Mouse (Mus musculus) ES-E14 (cell line): ENCODE results near the gene Olfr1240. TPM values are rescaled to one million over a fixed set of nuclear protein-coding genes. Genes with fewer than 3 reads are reported as not detected.

Source experiments
- DNase-seq: peaks from one replicate; pipeline ENCODE4 v3.0.0-alpha.2; 2013; ENCODE audit warnings: low read depth, low spot score
- H3K27ac ChIP-seq: 2 replicates; pipeline ENCODE4 v1.5.1; 2012; ENCODE audit warnings: low read depth, mild to moderate bottlenecking, low read length, moderate library complexity, mixed read lengths; ENCODE audit not compliant: poor library complexity, insufficient read depth, severe bottlenecking
- H3K36me3 ChIP-seq: 2 replicates; pipeline ENCODE4 v1.6.1; 2012; ENCODE audit warnings: mild to moderate bottlenecking, low read length, moderate library complexity, mixed read lengths; ENCODE audit not compliant: control insufficient read depth, poor library complexity, insufficient read depth, severe bottlenecking
- H3K4me1 ChIP-seq, 2 experiments: fragments of 150-350 bp in 1 of 2; sonication (generic) in 1 of 2; 2 replicates each; pipeline ENCODE4 v1.6.1; 2012; ENCODE audit warnings: low read length in 2 of 2, mild to moderate bottlenecking in 1 of 2, mixed read lengths in 1 of 2; ENCODE audit not compliant: control insufficient read depth in 2 of 2, insufficient read depth in 2 of 2, poor library complexity in 1 of 2
- H3K4me3 ChIP-seq, 2 experiments: fragments of 150-350 bp in 1 of 2; sonication (generic) in 1 of 2; 2 replicates each; pipeline ENCODE4 v1.5.1; 2012; ENCODE audit warnings: low read length in 2 of 2, low read depth in 1 of 2, mild to moderate bottlenecking in 1 of 2, mixed read lengths in 1 of 2; ENCODE audit not compliant: insufficient read depth in 1 of 2, poor library complexity in 1 of 2, severe bottlenecking in 1 of 2
- H3K9ac ChIP-seq: 2 replicates; pipeline ENCODE4 v1.6.1; 2012; ENCODE audit warnings: low read depth, mild to moderate bottlenecking, low read length, mixed read lengths; ENCODE audit not compliant: poor library complexity, insufficient read depth, severe bottlenecking
- H3K9me3 ChIP-seq: fragments of 150-350 bp; sonication (generic); 2 replicates; pipeline ENCODE4 v1.6.1; 2012; ENCODE audit warnings: low read depth, mild to moderate bottlenecking, low read length; ENCODE audit not compliant: control insufficient read depth, insufficient read depth
- CHD2 ChIP-seq: IDR thresholded peaks from 2 replicates; pipeline ENCODE4 v1.6.1; 2014; ENCODE audit warnings: mild to moderate bottlenecking, low read depth, low read length, inconsistent platforms
- HCFC1 ChIP-seq: IDR thresholded peaks from 2 replicates; pipeline ENCODE4 v1.6.1; 2012; ENCODE audit warnings: low read length, inconsistent platforms, borderline replicate concordance; ENCODE audit not compliant: insufficient read depth
- MAFK ChIP-seq: IDR thresholded peaks from 2 replicates; pipeline ENCODE4 v1.6.1; 2014; ENCODE audit warnings: mild to moderate bottlenecking, low read depth, low read length, inconsistent platforms; ENCODE audit not compliant: insufficient read depth
- ZC3H11A ChIP-seq: IDR thresholded peaks from 2 replicates; pipeline ENCODE4 v1.6.1; 2012; ENCODE audit warnings: low read depth, mild to moderate bottlenecking, inconsistent platforms, low read length, borderline replicate concordance
- ZNF384 ChIP-seq: IDR thresholded peaks from 2 replicates; pipeline ENCODE4 v1.6.1; 2012; ENCODE audit warnings: low read depth, low read length, inconsistent platforms
- in situ Hi-C, 2 experiments: fragments of 600-800 bp; cut with MboI; formaldehyde crosslinking; loops; one replicate each; pipeline ENCODE4 v1.15.1; 2025; ENCODE audit warnings: low sequenced_read_pairs in 2 of 2, inconsistent platforms in 1 of 2; ENCODE audit not compliant: unreplicated experiment in 2 of 2
- total RNA-seq: library from RNA; depleted of rRNA; stranded (reverse); fragments of 300-350 nt; gene quantifications from 2 replicates; pipeline ENCODE4 v1.2.3, GENCODE M21; 2012; rRNA removed

The Olfr1240 gene
- total RNA-seq, 1 experiment, result not detected

DNA sequence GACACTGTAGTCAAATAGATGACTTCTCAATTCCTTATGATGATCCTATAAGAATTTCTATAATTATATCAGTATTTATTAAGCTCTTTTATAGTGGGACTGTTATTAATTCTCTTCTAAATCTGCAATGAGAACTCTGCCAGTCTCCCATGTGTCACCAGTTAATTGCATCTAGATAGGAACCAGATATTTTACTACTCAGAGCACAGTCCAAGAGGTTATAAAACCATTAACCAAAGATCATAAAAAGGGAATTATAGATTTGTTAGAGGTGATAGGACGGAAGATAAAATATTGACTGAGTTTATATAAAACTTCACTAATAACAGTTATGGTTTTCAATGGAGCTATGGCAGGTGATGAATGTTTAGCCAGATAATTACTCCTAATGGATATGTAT lies 41.9 kb downstream of the Olfr1240 start:
- H3K4me3 ChIP-seq, result no peak overlapping the region
- H3K27ac ChIP-seq, result no peak overlapping the region
- no peaks in the 10 kb centered on the region for H3K9me3 ChIP-seq
- TF ChIP-seq CHD2, result no peak
- no peak for TF ChIP-seq ZC3H11A
- TF ChIP-seq HCFC1, result no peak
- no peak for TF ChIP-seq MAFK
- no peak for TF ChIP-seq ZNF384
- H3K36me3 ChIP-seq, result no peaks in the 10 kb centered on the region
- no peak for DNase-seq
- in situ Hi-C loops, result no loop called here
- H3K4me1 ChIP-seq, result peaks cover 0 to 3% of the 10 kb centered on the region in 2 experiments; a peak in 1 of 4 replicates
- H3K9ac ChIP-seq, result no peak overlapping the region

Other genes with a start within 250 kb of the Olfr1240 start
- not detected in 2 replicates for gene Olfr1226, start 243.0 kb downstream of the Olfr1240 start, total RNA-seq
- not detected in 2 replicates for gene Olfr1228, start 188.9 kb downstream of the Olfr1240 start, total RNA-seq
- not detected in 2 replicates for gene Olfr1229, start 155.0 kb downstream of the Olfr1240 start, total RNA-seq
- gene Olfr1230, start 145.7 kb downstream of the Olfr1240 start, total RNA-seq, result not detected in 2 replicates
- not detected in 2 replicates for gene Olfr1231, start 135.9 kb downstream of the Olfr1240 start, total RNA-seq
- not detected in 2 replicates for gene Olfr1232, start 113.3 kb downstream of the Olfr1240 start, total RNA-seq
- gene Olfr1233, start 100.6 kb downstream of the Olfr1240 start, total RNA-seq, result not detected in 2 replicates
- not detected in 2 replicates for gene Olfr1234, start 78.1 kb downstream of the Olfr1240 start, total RNA-seq
- not detected in 2 replicates for gene Olfr1238, start 33.3 kb downstream of the Olfr1240 start, total RNA-seq
- not detected in 2 replicates for gene Olfr1239, start 22.6 kb downstream of the Olfr1240 start, total RNA-seq
- gene Olfr1241, start 44.1 kb upstream of the Olfr1240 start, total RNA-seq, result not detected in 2 replicates
- not detected in 2 replicates for gene Olfr1242, start 55.3 kb upstream of the Olfr1240 start, total RNA-seq
- not detected in 2 replicates for gene Olfr1243, start 88.5 kb upstream of the Olfr1240 start, total RNA-seq
- gene Olfr1245, start 135.4 kb upstream of the Olfr1240 start, total RNA-seq, result not detected in 2 replicates
- not detected in 2 replicates for gene Olfr1246, start 150.2 kb upstream of the Olfr1240 start, total RNA-seq
- not detected in 2 replicates for gene Olfr1247, start 171.1 kb upstream of the Olfr1240 start, total RNA-seq
- gene Olfr1248, start 175.2 kb upstream of the Olfr1240 start, total RNA-seq, result not detected in 2 replicates
- not detected in 2 replicates for gene Olfr1249, start 192.0 kb upstream of the Olfr1240 start, total RNA-seq
- gene Olfr1250, start 218.5 kb upstream of the Olfr1240 start, total RNA-seq, result not detected in 2 replicates
- not detected in 2 replicates for gene Olfr1251, start 228.9 kb upstream of the Olfr1240 start, total RNA-seq